Mouse (Mus musculus) ES-E14 (cell line): Measurements from ENCODE around the gene Ryk. TPM values are rescaled to one million over a fixed set of nuclear protein-coding genes. Genes with fewer than 3 reads are reported as not detected.
"Not testable (repeated sequence)": the region's sequence is repeated elsewhere in the genome, so short reads cannot be mapped to it uniquely, and the experiment has no call there.

Source experiments
- DNase-seq: peaks from one replicate; pipeline ENCODE4 v3.0.0-alpha.2; 2013; ENCODE audit warnings: low read depth, low spot score
- H3K27ac ChIP-seq: 2 replicates; pipeline ENCODE4 v1.5.1; 2012; ENCODE audit warnings: low read depth, mild to moderate bottlenecking, low read length, moderate library complexity, mixed read lengths; ENCODE audit not compliant: poor library complexity, insufficient read depth, severe bottlenecking
- H3K36me3 ChIP-seq: 2 replicates; pipeline ENCODE4 v1.6.1; 2012; ENCODE audit warnings: mild to moderate bottlenecking, low read length, moderate library complexity, mixed read lengths; ENCODE audit not compliant: control insufficient read depth, poor library complexity, insufficient read depth, severe bottlenecking
- H3K4me1 ChIP-seq, 2 experiments: fragments of 150-350 bp in 1 of 2; sonication (generic) in 1 of 2; 2 replicates each; pipeline ENCODE4 v1.6.1; 2012; ENCODE audit warnings: low read length in 2 of 2, mild to moderate bottlenecking in 1 of 2, mixed read lengths in 1 of 2; ENCODE audit not compliant: control insufficient read depth in 2 of 2, insufficient read depth in 2 of 2, poor library complexity in 1 of 2
- H3K4me3 ChIP-seq, 2 experiments: fragments of 150-350 bp in 1 of 2; sonication (generic) in 1 of 2; 2 replicates each; pipeline ENCODE4 v1.5.1; 2012; ENCODE audit warnings: low read length in 2 of 2, low read depth in 1 of 2, mild to moderate bottlenecking in 1 of 2, mixed read lengths in 1 of 2; ENCODE audit not compliant: insufficient read depth in 1 of 2, poor library complexity in 1 of 2, severe bottlenecking in 1 of 2
- H3K9ac ChIP-seq: 2 replicates; pipeline ENCODE4 v1.6.1; 2012; ENCODE audit warnings: low read depth, mild to moderate bottlenecking, low read length, mixed read lengths; ENCODE audit not compliant: poor library complexity, insufficient read depth, severe bottlenecking
- H3K9me3 ChIP-seq: fragments of 150-350 bp; sonication (generic); 2 replicates; pipeline ENCODE4 v1.6.1; 2012; ENCODE audit warnings: low read depth, mild to moderate bottlenecking, low read length; ENCODE audit not compliant: control insufficient read depth, insufficient read depth
- CHD2 ChIP-seq: IDR thresholded peaks from 2 replicates; pipeline ENCODE4 v1.6.1; 2014; ENCODE audit warnings: mild to moderate bottlenecking, low read depth, low read length, inconsistent platforms
- HCFC1 ChIP-seq: IDR thresholded peaks from 2 replicates; pipeline ENCODE4 v1.6.1; 2012; ENCODE audit warnings: low read length, inconsistent platforms, borderline replicate concordance; ENCODE audit not compliant: insufficient read depth
- MAFK ChIP-seq: IDR thresholded peaks from 2 replicates; pipeline ENCODE4 v1.6.1; 2014; ENCODE audit warnings: mild to moderate bottlenecking, low read depth, low read length, inconsistent platforms; ENCODE audit not compliant: insufficient read depth
- ZC3H11A ChIP-seq: IDR thresholded peaks from 2 replicates; pipeline ENCODE4 v1.6.1; 2012; ENCODE audit warnings: low read depth, mild to moderate bottlenecking, inconsistent platforms, low read length, borderline replicate concordance
- ZNF384 ChIP-seq: IDR thresholded peaks from 2 replicates; pipeline ENCODE4 v1.6.1; 2012; ENCODE audit warnings: low read depth, low read length, inconsistent platforms
- in situ Hi-C, 2 experiments: fragments of 600-800 bp; cut with MboI; formaldehyde crosslinking; loops; one replicate each; pipeline ENCODE4 v1.15.1; 2025; ENCODE audit warnings: low sequenced_read_pairs in 2 of 2, inconsistent platforms in 1 of 2; ENCODE audit not compliant: unreplicated experiment in 2 of 2
- total RNA-seq: library from RNA; depleted of rRNA; stranded (reverse); fragments of 300-350 nt; gene quantifications from 2 replicates; pipeline ENCODE4 v1.2.3, GENCODE M21; 2012

Ryk gene
- total RNA-seq, 1 experiment = 72.0 TPM

GRCm38 (mm10) chr9:102906781-102907180, 72.1 kb downstream of the Ryk start:
- Histone ChIP-seq H3K4me1 (0 out of 4 replicates have a peak, but pooled peaks cover 0 to 3% of the 10 kb centered on the region in 2 experiments), H3K27ac (no peak overlapping the region), H3K9ac (no peak overlapping the region), H3K4me3 (no peak overlapping the region), H3K9me3 (no peaks in the 10 kb centered on the region), H3K36me3 (peaks cover 21% of the 10 kb centered on the region)
- TF ChIP-seq ZNF384 = no peak
- no peak for TF ChIP-seq MAFK
- no peak for TF ChIP-seq CHD2
- in situ Hi-C loops = no loop called here
- DNase-seq = no peak

- Histone ChIP-seq H3K9me3 (no peaks in the 10 kb centered on the region), H3K36me3 (peaks cover 21% of the 10 kb centered on the region), H3K4me3 (no peak overlapping the region), H3K4me1 (0 out of 4 replicates have a peak, but pooled peaks cover 0 to 3% of the 10 kb centered on the region in 2 experiments), H3K27ac (no peak overlapping the region), H3K9ac (no peak overlapping the region)
- DNase-seq = no peak
- TF ChIP-seq ZC3H11A (no peak), ZNF384 (no peak), MAFK (no peak), CHD2 (no peak), HCFC1 (no peak)
- in situ Hi-C loops = no loop called here
Observed at GRCm38 (mm10) chr9:102907521-102908246, 73.0 kb downstream of the Ryk start.

- DNase-seq = no peak
- H3K4me1 ChIP-seq = no peaks in the 10 kb centered on the region
- no peak overlapping the region for H3K4me3 ChIP-seq
- peaks cover 13% of the 10 kb centered on the region for H3K36me3 ChIP-seq
- H3K27ac ChIP-seq = no peak overlapping the region
- H3K9ac ChIP-seq = no peak overlapping the region
- in situ Hi-C loops = no loop called here
- TF ChIP-seq ZNF384 (no peak), ZC3H11A (no peak), CHD2 (no peak), MAFK (no peak), HCFC1 (no peak)
- H3K9me3 ChIP-seq = no peaks in the 10 kb centered on the region
Observed at GRCm38 (mm10) chr9:102911526-102911925, 76.8 kb downstream of the Ryk start.

GRCm38 (mm10) chr9:102912516-102913035, 77.9 kb downstream of the Ryk start:
- DNase-seq = no peak
- no peak overlapping the region for H3K9ac ChIP-seq
- H3K9me3 ChIP-seq = no peaks in the 10 kb centered on the region
- H3K4me1 ChIP-seq = no peaks in the 10 kb centered on the region
- H3K36me3 ChIP-seq = peaks cover 9% of the 10 kb centered on the region
- TF ChIP-seq ZC3H11A = no peak
- TF ChIP-seq ZNF384 = no peak
- TF ChIP-seq CHD2 = no peak
- TF ChIP-seq MAFK = no peak
- TF ChIP-seq HCFC1 = no peak
- H3K4me3 ChIP-seq = no peak overlapping the region
- H3K27ac ChIP-seq = no peak overlapping the region
- in situ Hi-C loops = no loop called here

- H3K36me3 ChIP-seq, H3K27ac ChIP-seq, DNase-seq, H3K9me3 ChIP-seq, H3K4me3 ChIP-seq, H3K9ac ChIP-seq, H3K4me1 ChIP-seq, in situ Hi-C loops: not testable (repeated sequence)
Observed at GRCm38 (mm10) chr9:102913597-102913996, 78.9 kb downstream of the Ryk start.
